Mouse (Mus musculus) bone marrow, adult 2 months (tissue): ENCODE measurements around the gene Cnga4. TPM values are rescaled to one million over a fixed set of nuclear protein-coding genes. Genes with fewer than 3 reads are reported as not detected.
"Not testable (repeated sequence)": the region's sequence is repeated elsewhere in the genome, so short reads cannot be mapped to it uniquely, and the experiment has no call there.

Experiments used
- H3K27ac ChIP-seq: fragments of 200-500 bp; 2 replicates; pipeline ENCODE4 v1.5.1; 2012; ENCODE audit warnings: low read depth, mild to moderate bottlenecking, control low read depth, inconsistent platforms, low read length; ENCODE audit not compliant: control insufficient read depth, poor library complexity, insufficient read depth
- H3K4me1 ChIP-seq: fragments of 200-500 bp; 2 replicates; pipeline ENCODE4 v1.6.1; 2011; ENCODE audit warnings: low read length; ENCODE audit not compliant: control insufficient read depth, insufficient read depth
- H3K4me3 ChIP-seq: fragments of 200-500 bp; replicated peaks from 2 replicates; pipeline ENCODE3; 2011; ENCODE audit warnings: mild to moderate bottlenecking, low read depth, low read length, control low read depth; ENCODE audit not compliant: control insufficient read depth
- CTCF ChIP-seq: fragments of 200-500 bp; IDR thresholded peaks from 2 replicates; pipeline ENCODE4 v1.5.1; 2011; ENCODE audit warnings: low read length, control low read depth; ENCODE audit not compliant: control insufficient read depth, insufficient read depth
- POLR2A ChIP-seq: fragments of 200-500 bp; IDR thresholded peaks from 2 replicates; pipeline ENCODE4 v1.6.1; 2011; ENCODE audit warnings: low read depth, mild to moderate bottlenecking, control low read depth, low read length, borderline replicate concordance; ENCODE audit not compliant: control insufficient read depth
- WGBS: fragments of 180-500 bp; shearing (Covaris S2); methylation state at CpG from one replicate; pipeline ENCODE4 v1.1.7; 2018; 5-methylcytosine and 5-hydroxymethylcytosine counted together
- polyA plus RNA-seq: library from polyadenylated mRNA; stranded (reverse); fragments of >200 nt; gene quantifications from 2 replicates; pipeline ENCODE4 v1.2.4, GENCODE M21; 2011; ENCODE audit warnings: low replicate concordance; ENCODE audit not compliant: missing spikeins, insufficient read depth, insufficient read length

The Cnga4 gene
- polyA plus RNA-seq, 1 experiment, result 0.60 TPM

DNA sequence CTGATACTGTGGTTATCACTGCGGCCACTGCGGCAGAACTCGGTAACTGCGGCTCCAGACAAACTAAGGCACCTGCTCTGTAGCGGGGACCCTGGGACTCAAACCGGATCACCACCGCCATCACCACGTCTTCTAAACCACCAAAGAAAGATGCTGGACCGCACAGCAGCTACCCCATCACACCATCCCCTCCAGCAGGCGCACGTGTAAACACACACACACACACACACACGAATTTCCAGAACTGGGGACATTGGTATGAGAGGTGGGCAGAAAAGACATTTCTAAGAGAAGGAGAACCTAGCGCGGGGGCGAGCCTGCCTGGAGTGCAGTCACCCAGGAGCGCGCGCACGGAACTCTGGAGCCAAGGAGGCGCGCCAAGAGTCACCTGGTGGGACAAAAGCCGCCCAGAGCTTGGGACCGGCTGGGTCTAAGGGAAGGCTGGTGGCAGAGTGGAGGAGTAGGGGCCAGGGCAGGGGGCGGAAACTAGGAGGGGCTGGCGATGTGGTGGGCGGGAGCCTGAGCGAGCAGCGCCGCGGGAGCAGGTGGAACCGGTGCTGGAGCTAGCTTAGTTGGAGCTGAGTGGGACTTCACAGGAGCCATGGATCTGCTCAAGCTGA, 21.2 kb downstream of the Cnga4 start, which contains the start of gene Cckbr:
Cckbr (plus strand) TSS at position 308 of the 620 bp plus-strand sequence.
- H3K27ac ChIP-seq, result no peak within 1 kb of the TSS
- TF ChIP-seq POLR2A, result no peak
- no peak for TF ChIP-seq CTCF
- H3K4me1 ChIP-seq, result no peaks in the 10 kb centered on the region
- no peak within 1 kb of the TSS for H3K4me3 ChIP-seq
- WGBS, result 2% methylated on average over 31 of the region's 31 CpGs

DNA sequence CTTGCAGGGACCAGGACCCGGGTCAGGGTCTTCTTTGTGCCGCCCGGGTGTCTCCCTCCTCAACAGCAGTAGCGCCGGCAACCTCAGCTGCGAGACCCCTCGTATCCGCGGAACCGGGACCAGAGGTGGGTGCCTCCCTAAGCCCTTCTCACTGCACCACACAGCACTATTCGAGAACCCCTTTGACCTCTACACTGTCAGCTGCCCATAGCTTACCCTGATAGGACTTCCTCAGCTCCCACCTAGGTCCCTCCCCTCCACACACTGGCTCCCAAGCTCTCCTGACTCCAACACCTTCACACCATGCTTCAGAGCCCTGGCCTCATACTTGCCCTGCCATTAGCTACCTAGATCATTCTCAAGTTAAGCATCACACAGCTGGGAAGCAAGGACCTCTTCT, 21.7 kb downstream of the Cnga4 start:
- 9% methylated on average over 11 of the region's 11 CpGs for WGBS
- H3K4me1 ChIP-seq, result no peaks in the 10 kb centered on the region
- no peak overlapping the region for H3K27ac ChIP-seq
- no peak for TF ChIP-seq CTCF
- no peak for TF ChIP-seq POLR2A
- H3K4me3 ChIP-seq, result no peak overlapping the region

DNA sequence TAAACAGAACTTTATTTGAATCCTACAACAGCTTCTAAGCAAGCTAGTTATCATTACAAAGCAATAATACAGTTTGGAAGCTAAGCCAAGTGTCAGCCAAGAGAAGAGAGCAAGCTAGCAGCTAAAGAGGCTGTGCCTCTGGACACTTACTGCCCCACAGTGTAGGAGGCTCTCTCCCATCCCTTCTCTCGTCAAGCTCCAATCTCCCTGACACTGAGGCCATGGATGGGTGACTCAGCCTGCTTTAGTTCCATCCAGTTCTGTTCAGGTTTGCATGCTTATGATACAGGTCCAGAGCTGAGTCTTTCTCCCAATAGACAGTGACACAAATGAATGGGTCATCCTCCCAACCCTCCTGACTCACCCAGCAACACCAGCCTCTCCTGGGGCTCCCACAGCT, 27.7 kb downstream of the Cnga4 start:
- Histone ChIP-seq H3K4me1 (no peaks in the 10 kb centered on the region), H3K27ac (no peak overlapping the region), H3K4me3 (no peak overlapping the region)
- 68% methylated on average over 1 of the region's 1 CpGs for WGBS
- TF ChIP-seq POLR2A, result no peak
- no peak for TF ChIP-seq CTCF

DNA sequence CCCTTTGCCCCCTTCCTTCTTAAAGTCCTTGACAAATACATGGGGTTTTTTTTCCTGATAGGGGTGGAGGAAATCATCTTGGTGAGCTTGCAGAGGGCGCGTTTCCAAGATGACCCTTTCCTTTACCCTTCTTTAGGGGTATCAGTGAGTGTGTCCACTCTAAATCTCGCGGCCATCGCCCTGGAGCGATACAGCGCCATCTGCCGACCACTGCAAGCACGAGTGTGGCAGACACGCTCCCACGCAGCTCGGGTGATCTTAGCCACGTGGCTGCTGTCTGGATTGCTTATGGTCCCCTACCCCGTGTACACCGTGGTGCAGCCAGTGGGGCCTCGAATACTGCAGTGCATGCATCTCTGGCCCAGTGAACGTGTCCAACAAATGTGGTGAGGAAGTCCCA, 29.5 kb downstream of the Cnga4 start:
- 79% methylated on average over 17 of the region's 17 CpGs for WGBS
- Histone ChIP-seq H3K27ac (no peak overlapping the region), H3K4me1 (no peaks in the 10 kb centered on the region), H3K4me3 (no peak overlapping the region)
- TF ChIP-seq POLR2A (no peak), CTCF (no peak)

DNA sequence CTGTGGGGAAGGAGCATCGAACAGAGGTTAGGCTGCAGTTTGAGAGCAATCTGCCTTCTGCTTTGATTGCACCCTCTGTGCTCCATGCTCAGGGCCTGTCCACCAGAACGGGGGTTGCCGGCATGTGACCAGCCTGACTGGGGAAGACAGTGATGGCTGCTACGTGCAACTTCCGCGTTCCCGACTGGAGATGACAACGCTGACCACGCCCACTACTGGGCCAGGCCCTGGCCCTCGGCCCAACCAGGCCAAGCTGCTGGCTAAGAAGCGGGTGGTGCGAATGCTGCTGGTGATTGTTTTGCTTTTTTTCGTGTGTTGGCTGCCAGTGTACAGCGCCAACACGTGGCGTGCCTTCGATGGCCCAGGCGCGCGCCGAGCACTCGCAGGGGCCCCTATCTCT, 30.4 kb downstream of the Cnga4 start:
- TF ChIP-seq POLR2A, result no peak
- no peak for TF ChIP-seq CTCF
- 85% methylated on average over 22 of the region's 22 CpGs for WGBS

GRCm38 (mm10) chr7:105437979-105438772, 33.8 kb downstream of the Cnga4 start:
- Histone ChIP-seq H3K27ac (no peak overlapping the region), H3K4me3 (no peak overlapping the region), H3K4me1 (no peaks in the 10 kb centered on the region)
- TF ChIP-seq POLR2A (no peak), CTCF (no peak)
- WGBS, result 76% methylated on average over 7 of the region's 7 CpGs

More for the DNA sequence above, 30.4 kb downstream of the Cnga4 start:
- Histone ChIP-seq H3K27ac (no peak overlapping the region), H3K4me1 (no peaks in the 10 kb centered on the region), H3K4me3 (no peak overlapping the region)

GRCm38 (mm10) chr7:105441426-105441825, 37.1 kb downstream of the Cnga4 start:
- Histone ChIP-seq H3K27ac (no peak overlapping the region), H3K4me1 (no peaks in the 10 kb centered on the region), H3K4me3 (no peak overlapping the region)
- 59% methylated on average over 4 of the region's 4 CpGs for WGBS
- TF ChIP-seq POLR2A (no peak), CTCF (no peak)

GRCm38 (mm10) chr7:105445076-105445475, 40.7 kb downstream of the Cnga4 start:
- Histone ChIP-seq H3K4me3 (no peak overlapping the region), H3K4me1 (no peaks in the 10 kb centered on the region), H3K27ac (no peak overlapping the region)
- WGBS, result 64% methylated on average over 3 of the region's 3 CpGs
- TF ChIP-seq CTCF (no peak), POLR2A (no peak)

DNA sequence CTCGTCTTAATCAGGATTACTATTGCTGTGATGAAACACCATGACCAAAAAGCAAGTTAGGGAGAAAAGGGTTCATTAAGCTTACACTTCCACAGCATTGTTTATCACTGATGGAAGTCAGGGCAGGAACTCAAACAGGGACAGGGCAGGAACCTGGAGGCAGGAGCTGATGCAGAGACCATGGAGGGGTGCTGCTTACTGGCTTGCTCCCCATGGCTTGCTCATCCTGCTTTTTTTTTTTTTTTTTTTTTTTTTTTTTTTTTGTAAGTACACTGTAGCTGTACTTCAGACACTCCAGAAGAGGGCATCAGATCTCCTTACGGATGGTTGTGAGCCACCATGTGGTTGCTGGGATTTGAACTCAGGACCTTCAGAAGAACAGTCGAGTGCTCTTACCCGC, 49.0 kb downstream of the Cnga4 start:
- 76% methylated on average over 4 of the region's 4 CpGs for WGBS
- H3K4me1 ChIP-seq, H3K4me3 ChIP-seq, H3K27ac ChIP-seq: not testable (repeated sequence)

Other genes with a start within 250 kb of the Cnga4 start
- gene Olfr684, start 240.9 kb upstream of the Cnga4 start, polyA plus RNA-seq, result not detected in 2 replicates
- not detected in 2 replicates for gene Olfr685, start 218.6 kb upstream of the Cnga4 start, polyA plus RNA-seq
- gene Olfr686, start 197.1 kb upstream of the Cnga4 start, polyA plus RNA-seq, result not detected in 2 replicates
- not detected in 2 replicates for gene Olfr688, start 116.5 kb upstream of the Cnga4 start, polyA plus RNA-seq
- not detected in 2 replicates for gene Olfr689, start 93.4 kb upstream of the Cnga4 start, polyA plus RNA-seq
- not detected in 2 replicates for gene Olfr690, start 70.5 kb upstream of the Cnga4 start, polyA plus RNA-seq
- not detected in 2 replicates for gene Olfr691, start 62.3 kb upstream of the Cnga4 start, polyA plus RNA-seq
- not detected in 2 replicates for gene Olfr692, start 36.3 kb upstream of the Cnga4 start, polyA plus RNA-seq
- gene Gm5901, start 29.5 kb upstream of the Cnga4 start, polyA plus RNA-seq, result not detected in 2 replicates
- 31.1 and 112 TPM in 2 replicates for gene Fam160a2, start 4.5 kb upstream of the Cnga4 start, polyA plus RNA-seq
- gene Cckbr, start 21.2 kb downstream of the Cnga4 start, polyA plus RNA-seq, result not detected in 2 replicates
- gene Cavin3, start 77.7 kb downstream of the Cnga4 start, polyA plus RNA-seq, result 6.1 and 7.6 TPM in 2 replicates
- 4.3 and 9.2 TPM in 2 replicates for gene Smpd1, start 149.8 kb downstream of the Cnga4 start, polyA plus RNA-seq
- gene Apbb1, start 177.1 kb downstream of the Cnga4 start, polyA plus RNA-seq, result 0.80 and 1.1 TPM in 2 replicates
- gene Hpx, start 195.6 kb downstream of the Cnga4 start, polyA plus RNA-seq, result 5.9 and 19.9 TPM in 2 replicates
- gene Trim3, start 229.0 kb downstream of the Cnga4 start, polyA plus RNA-seq, result 7.6 and 15.9 TPM in 2 replicates
- 76.3 and 146 TPM in 2 replicates for gene Timm10b, start 235.5 kb downstream of the Cnga4 start, polyA plus RNA-seq
- 10.2 and 13.3 TPM in 2 replicates for gene Arfip2, start 235.8 kb downstream of the Cnga4 start, polyA plus RNA-seq
- gene Gm45799, start 236.0 kb downstream of the Cnga4 start, polyA plus RNA-seq, result 1.4 and 6.0 TPM in 2 replicates
- 0.40 and 4.5 TPM in 2 replicates for gene Dnhd1, start 246.3 kb downstream of the Cnga4 start, polyA plus RNA-seq